Mouse (Mus musculus): ENCODE measurements around the gene Prrt1. TPM values are rescaled to one million over a fixed set of nuclear protein-coding genes. Genes with fewer than 3 reads are reported as not detected.

Gene Prrt1
- polyA plus RNA-seq, 1 experiment from 2014 or later, result 0.31 TPM

DNA sequence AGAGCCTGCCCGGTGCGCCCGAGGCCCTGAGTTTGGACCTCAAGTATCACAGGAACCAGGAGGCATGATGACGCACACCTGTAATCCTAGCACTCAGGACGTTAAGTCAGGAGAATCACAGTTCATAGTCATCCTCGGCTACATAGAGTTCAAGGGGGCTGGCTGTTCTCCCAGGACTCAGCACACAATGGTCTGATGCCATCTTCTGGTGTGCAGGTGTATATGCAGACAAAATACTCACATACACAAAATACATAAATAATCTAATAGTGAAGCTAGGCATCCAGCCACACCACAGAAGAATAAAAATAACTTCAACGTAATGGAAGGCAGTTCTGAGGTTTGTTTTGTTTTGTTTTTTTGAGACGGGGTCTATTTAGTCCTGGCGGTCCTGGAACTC, 6.2 kb upstream of the Prrt1 start:
- H3K4me1 ChIP-seq (ENCODE audit: control insufficient read depth, insufficient read depth, low read length), result peaks cover 9% of the 10 kb centered on the region; the same call in 1 of the 2 replicates
- peaks cover 14% of the 10 kb centered on the region; the same call in 1 of the 2 replicates for H3K36me3 ChIP-seq (ENCODE audit: control insufficient read depth, insufficient read depth, low read length)
- no peaks in the 10 kb centered on the region for H3K9me3 ChIP-seq (replicated peaks; ENCODE audit: control insufficient read depth, low read length)
- 79% methylated on average over 9 of the region's 9 CpGs for WGBS
- no peak overlapping the region for H3K4me3 ChIP-seq (replicated peaks; ENCODE audit: low read length)
- no peaks in the 10 kb centered on the region for H3K27me3 ChIP-seq (ENCODE audit: control insufficient read depth, insufficient read depth, low read length)
- no peak overlapping the region for H3K9ac ChIP-seq (ENCODE audit: low read length)
- no peak overlapping the region for H3K4me2 ChIP-seq (ENCODE audit: low read depth, low read length)
- no peak overlapping the region for H3K27ac ChIP-seq (ENCODE audit: low read length)
- no peak for ATAC-seq (ENCODE audit: insufficient read depth, low FRiP score)

DNA sequence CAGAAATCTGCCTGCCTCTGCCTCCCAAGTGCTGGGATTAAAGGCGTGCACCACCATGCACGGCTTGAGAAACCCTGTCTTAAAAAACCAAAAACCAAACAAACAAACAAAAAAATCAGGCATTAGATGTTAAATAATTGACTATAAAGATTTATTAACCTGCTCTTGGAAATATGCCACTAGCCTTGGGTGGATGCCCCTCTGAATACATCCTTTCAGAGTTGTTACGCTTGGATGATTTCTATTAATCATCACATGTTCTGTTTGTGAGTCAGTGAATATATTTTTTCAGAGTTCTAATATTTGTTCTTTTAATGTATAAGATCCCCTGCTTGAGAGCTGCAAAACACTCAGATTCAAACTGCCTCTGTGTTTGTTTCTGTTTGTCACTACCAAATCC, 4.4 kb upstream of the Prrt1 start:
- Histone ChIP-seq H3K27me3 (ENCODE audit: control insufficient read depth, insufficient read depth, low read length) (peaks cover 4% of the 10 kb centered on the region; the same call in 1 of the 2 replicates), H3K4me3 (replicated peaks; ENCODE audit: low read length) (no peak overlapping the region), H3K4me1 (ENCODE audit: control insufficient read depth, insufficient read depth, low read length) (peaks cover 24% of the 10 kb centered on the region), H3K36me3 (ENCODE audit: control insufficient read depth, insufficient read depth, low read length) (peaks cover 7% of the 10 kb centered on the region; the same call in 1 of the 2 replicates), H3K9ac (ENCODE audit: low read length) (no peak overlapping the region), H3K4me2 (ENCODE audit: low read depth, low read length) (no peak overlapping the region), H3K9me3 (replicated peaks; ENCODE audit: control insufficient read depth, low read length) (no peaks in the 10 kb centered on the region), H3K27ac (ENCODE audit: low read length) (no peak overlapping the region)
- WGBS, result 82% methylated on average over 3 of the region's 3 CpGs
- ATAC-seq (ENCODE audit: insufficient read depth, low FRiP score), result no peak

DNA sequence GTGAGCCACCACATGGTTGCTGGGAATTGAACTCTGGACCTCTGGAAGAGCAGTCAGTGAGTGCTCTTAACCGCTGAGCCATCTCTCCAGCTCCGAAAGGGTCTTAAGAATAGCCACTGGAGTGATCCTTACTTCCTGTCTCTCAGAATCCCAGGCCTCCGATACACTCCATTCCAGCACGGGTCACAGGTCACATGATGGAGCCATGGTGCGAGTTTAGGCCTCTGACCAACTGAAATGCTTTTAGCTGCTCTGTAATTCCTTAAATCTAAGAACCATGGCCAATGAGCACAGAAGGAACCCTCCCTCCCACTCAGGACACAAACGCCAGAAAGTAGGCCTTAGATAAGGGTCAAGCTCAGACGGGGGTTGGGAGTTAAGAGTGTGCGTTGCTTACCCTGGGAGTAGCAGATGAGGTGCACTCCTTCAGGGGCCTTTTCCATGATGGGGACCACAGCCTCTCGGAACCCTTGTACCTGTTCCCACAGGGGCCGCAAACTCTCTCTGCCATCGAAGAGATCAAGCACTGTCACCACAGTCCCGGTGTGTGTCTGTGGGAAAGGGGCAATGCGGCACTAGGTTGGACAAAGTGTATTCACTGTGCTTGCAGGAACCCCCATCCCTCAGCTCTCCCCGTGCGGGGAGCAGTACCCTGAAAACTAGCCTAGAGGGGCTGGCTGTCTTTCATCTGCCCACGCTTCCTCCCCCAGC, 3.1 kb upstream of the Prrt1 start:
- Histone ChIP-seq H3K4me1 (ENCODE audit: control insufficient read depth, insufficient read depth, low read length) (peaks cover 35% of the 10 kb centered on the region), H3K27ac (ENCODE audit: low read length) (peak overlapping the region; percentile 99), H3K4me2 (ENCODE audit: low read depth, low read length) (peak overlapping the region; percentile 70), H3K36me3 (ENCODE audit: control insufficient read depth, insufficient read depth, low read length) (peaks cover 4% of the 10 kb centered on the region; the same call in 1 of the 2 replicates), H3K4me3 (replicated peaks; ENCODE audit: low read length) (peak overlapping the region; percentile 87), H3K9ac (ENCODE audit: low read length) (peak overlapping the region; percentile 91), H3K27me3 (ENCODE audit: control insufficient read depth, insufficient read depth, low read length) (peaks cover 16% of the 10 kb centered on the region), H3K9me3 (replicated peaks; ENCODE audit: control insufficient read depth, low read length) (no peaks in the 10 kb centered on the region)
- 51% methylated on average over 16 of the region's 16 CpGs for WGBS
- ATAC-seq (ENCODE audit: insufficient read depth, low FRiP score), result no peak

DNA sequence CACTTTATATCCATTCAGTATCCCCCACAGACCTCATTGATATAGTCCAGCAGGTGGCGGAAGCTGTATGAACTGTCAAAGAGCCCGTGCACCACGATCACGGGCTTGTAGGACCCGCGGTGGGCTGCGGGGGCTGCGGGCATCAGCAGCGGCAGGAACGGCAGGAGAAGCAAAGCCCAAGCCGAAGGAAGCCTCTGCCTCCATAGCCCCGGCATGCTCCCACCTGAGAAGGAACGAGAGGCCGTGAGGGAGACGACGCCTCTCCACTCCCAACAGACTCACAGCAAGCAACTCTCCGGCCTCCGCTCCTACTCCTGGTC, 2.6 kb upstream of the Prrt1 start:
- H3K4me2 ChIP-seq (ENCODE audit: low read depth, low read length), result peak overlapping the region; percentile 70
- H3K36me3 ChIP-seq (ENCODE audit: control insufficient read depth, insufficient read depth, low read length), result peaks cover 4% of the 10 kb centered on the region; the same call in 1 of the 2 replicates
- H3K27ac ChIP-seq (ENCODE audit: low read length), result peak overlapping the region; percentile 99
- WGBS, result under 1% methylated on average over 18 of the region's 18 CpGs
- peaks cover 40% of the 10 kb centered on the region for H3K4me1 ChIP-seq (ENCODE audit: control insufficient read depth, insufficient read depth, low read length)
- ATAC-seq (ENCODE audit: insufficient read depth, low FRiP score), result no peak
- no peaks in the 10 kb centered on the region for H3K9me3 ChIP-seq (replicated peaks; ENCODE audit: control insufficient read depth, low read length)
- peak overlapping the region; percentile 91 for H3K9ac ChIP-seq (ENCODE audit: low read length)
- peaks cover 21% of the 10 kb centered on the region for H3K27me3 ChIP-seq (ENCODE audit: control insufficient read depth, insufficient read depth, low read length)
- peak overlapping the region; percentile 87 for H3K4me3 ChIP-seq (replicated peaks; ENCODE audit: low read length)

DNA sequence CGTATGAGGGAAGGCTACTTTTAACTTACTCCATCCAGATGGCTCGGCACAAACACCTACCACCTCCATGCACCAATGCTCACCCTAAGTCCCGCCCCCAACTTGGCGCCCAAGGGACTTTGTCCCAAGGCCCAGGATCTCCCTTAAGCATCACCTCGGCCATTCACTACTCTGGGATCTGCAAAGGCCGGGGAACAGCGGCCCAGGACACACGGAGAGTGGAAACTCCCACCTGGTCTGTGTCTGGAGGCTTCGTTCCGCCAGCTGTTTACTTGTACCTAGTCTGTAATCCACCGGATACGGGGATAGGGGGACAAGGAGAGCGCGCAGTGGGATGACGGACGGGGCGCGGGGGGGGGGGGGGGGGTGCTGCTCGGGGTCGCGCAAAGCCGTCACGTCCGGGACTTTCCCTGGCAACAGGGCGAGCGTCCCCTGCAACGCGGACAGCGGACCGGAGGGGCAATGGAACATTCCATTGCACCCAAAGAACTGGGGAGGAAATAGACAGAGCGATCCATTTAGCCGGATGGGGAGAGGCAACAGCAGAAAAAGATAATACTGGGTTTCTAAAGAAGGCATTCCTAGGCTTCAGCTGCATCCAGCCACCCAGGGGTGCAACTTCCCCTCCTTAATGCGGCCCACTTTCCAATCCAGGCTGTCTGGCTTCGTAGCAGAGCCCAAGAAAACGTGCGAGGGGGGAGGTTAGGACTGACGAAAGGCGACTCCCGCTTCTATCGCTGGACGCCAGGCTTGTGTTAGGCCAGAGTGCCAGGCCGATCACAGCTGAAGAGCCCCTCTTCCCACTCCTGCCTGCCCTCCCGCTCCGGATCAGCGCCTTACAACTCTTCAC, 2.0 kb upstream of the Prrt1 start:
- H3K4me3 ChIP-seq (replicated peaks; ENCODE audit: low read length), result peak overlapping the region; percentile 87
- peaks cover 21% of the 10 kb centered on the region for H3K27me3 ChIP-seq (ENCODE audit: control insufficient read depth, insufficient read depth, low read length)
- peak overlapping the region; percentile 99 for H3K27ac ChIP-seq (ENCODE audit: low read length)
- ATAC-seq (ENCODE audit: insufficient read depth, low FRiP score), result peak; percentile 80
- peak overlapping the region; percentile 91 for H3K9ac ChIP-seq (ENCODE audit: low read length)
- H3K9me3 ChIP-seq (replicated peaks; ENCODE audit: control insufficient read depth, low read length), result no peaks in the 10 kb centered on the region
- H3K4me2 ChIP-seq (ENCODE audit: low read depth, low read length), result peak overlapping the region; percentile 70
- peaks cover 4% of the 10 kb centered on the region; the same call in 1 of the 2 replicates for H3K36me3 ChIP-seq (ENCODE audit: control insufficient read depth, insufficient read depth, low read length)
- WGBS, result under 1% methylated on average over 44 of the region's 45 CpGs
- peaks cover 46% of the 10 kb centered on the region for H3K4me1 ChIP-seq (ENCODE audit: control insufficient read depth, insufficient read depth, low read length)

DNA sequence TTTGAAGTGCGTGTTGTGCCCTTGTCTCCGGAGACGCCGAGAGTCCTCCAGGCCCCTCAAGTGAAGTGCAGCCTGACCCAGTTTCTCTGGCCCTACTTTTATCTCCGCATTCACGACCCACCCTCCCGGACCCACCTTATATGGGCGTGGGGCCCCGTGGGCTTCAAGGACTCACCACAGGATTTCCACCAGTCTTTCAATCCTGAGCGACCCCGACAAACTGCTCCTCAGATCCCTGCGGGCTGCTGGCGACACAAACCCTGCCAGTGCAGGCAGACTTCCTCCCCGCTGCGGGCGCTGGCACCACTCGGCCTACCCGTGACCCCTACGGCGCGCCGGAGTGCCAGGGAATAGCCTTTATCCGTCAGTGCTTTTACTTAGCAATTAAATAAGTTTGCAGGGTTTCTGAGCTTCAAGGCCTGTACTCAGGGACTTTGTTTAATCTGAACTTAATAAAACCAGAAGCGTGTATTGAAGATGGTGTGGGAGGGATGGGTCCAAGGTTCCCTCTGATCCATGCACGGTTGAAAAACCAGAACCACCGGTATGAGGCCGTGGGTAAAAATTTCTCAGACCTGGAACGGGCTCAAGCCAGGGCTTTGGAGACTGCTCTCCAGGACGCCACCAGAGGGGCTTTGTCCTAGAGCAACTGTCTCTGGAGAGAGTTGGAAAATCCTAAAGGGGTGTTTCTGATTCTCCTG, 1.2 kb upstream of the Prrt1 start, which contains the start of gene Ppt2:
Gene Ppt2, minus strand, starts transcription at position 568 of the 701 bp plus-strand sequence.
- WGBS, result 4% methylated on average over 29 of the region's 29 CpGs
- Histone ChIP-seq H3K4me3 (replicated peaks; ENCODE audit: low read length) (peak within 1 kb of the TSS; percentile 87), H3K4me1 (ENCODE audit: control insufficient read depth, insufficient read depth, low read length) (peaks cover 46% of the 10 kb centered on the region), H3K36me3 (ENCODE audit: control insufficient read depth, insufficient read depth, low read length) (no peaks in the 10 kb centered on the region), H3K9ac (ENCODE audit: low read length) (peak within 1 kb of the TSS; percentile 91), H3K9me3 (replicated peaks; ENCODE audit: control insufficient read depth, low read length) (no peaks in the 10 kb centered on the region), H3K4me2 (ENCODE audit: low read depth, low read length) (peak within 1 kb of the TSS; percentile 70), H3K27ac (ENCODE audit: low read length) (peak within 1 kb of the TSS; percentile 99), H3K27me3 (ENCODE audit: control insufficient read depth, insufficient read depth, low read length) (peaks cover 21% of the 10 kb centered on the region)
- peak; percentile 12 for ATAC-seq (ENCODE audit: insufficient read depth, low FRiP score)

DNA sequence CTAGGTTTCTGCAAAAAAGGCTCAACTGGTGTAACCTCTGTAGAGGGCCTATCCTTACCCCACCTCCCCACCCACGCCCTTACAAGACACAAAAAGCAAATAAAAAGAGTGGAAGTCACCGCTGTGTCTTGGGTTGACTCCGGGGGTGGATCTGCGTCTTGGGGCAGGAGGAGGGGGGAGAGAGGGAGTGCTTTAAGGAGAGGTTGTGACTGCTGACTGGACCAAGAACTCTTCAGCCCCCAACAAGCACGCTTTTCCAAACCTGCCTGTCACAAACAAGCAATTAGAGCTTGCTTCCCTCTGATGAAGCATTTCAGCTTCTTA, 727 bp upstream of the Prrt1 start:
- Histone ChIP-seq H3K27ac (ENCODE audit: low read length) (peak overlapping the region; percentile 99), H3K9ac (ENCODE audit: low read length) (peak overlapping the region; percentile 91), H3K27me3 (ENCODE audit: control insufficient read depth, insufficient read depth, low read length) (peaks cover 21% of the 10 kb centered on the region), H3K4me3 (replicated peaks; ENCODE audit: low read length) (peak overlapping the region; percentile 87), H3K4me1 (ENCODE audit: control insufficient read depth, insufficient read depth, low read length) (peaks cover 46% of the 10 kb centered on the region), H3K9me3 (replicated peaks; ENCODE audit: control insufficient read depth, low read length) (no peaks in the 10 kb centered on the region), H3K4me2 (ENCODE audit: low read depth, low read length) (peak overlapping the region; percentile 70), H3K36me3 (ENCODE audit: control insufficient read depth, insufficient read depth, low read length) (no peaks in the 10 kb centered on the region)
- no peak for ATAC-seq (ENCODE audit: insufficient read depth, low FRiP score)
- WGBS, result 22% methylated on average over 5 of the region's 5 CpGs

DNA sequence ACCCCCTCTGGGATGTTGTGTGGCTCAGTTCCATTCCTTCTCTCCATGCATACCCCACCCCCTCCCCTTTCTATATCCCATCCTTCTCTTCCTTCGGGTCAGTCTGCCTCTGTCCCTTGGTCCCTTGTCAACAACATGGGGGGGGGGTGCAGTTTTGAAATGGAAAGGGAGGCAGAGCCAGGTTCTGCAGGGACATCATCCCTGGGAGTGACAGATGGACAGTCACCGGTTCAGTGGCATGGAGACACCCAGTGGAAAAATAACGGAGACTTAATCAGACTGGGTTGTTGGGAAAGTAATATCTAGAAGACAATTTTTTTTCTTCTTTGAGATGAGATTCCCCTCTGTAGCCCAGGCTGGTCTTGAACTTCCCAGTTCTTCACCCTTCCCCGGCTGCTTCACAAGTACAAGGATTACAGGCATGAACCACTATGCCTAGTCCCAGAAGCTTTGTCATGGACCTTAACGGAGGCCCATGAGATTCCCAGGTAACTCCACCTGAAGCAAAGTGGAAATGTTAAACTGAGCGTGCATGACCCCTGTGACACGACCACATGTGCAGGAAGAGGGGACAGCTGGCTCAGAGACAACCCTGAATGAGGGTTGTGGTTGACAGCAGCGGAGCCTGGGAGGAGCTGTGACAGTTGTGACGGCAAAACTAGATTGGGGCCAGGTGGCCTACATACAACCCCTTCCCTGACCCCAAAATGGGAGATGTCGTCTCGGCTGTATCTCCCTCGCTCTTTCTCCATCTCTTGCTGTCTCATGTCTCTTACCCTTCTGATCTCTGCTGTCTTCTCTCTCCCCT, 667 bp downstream of the Prrt1 start:
- Histone ChIP-seq H3K27ac (ENCODE audit: low read length) (no peak overlapping the region), H3K4me3 (replicated peaks; ENCODE audit: low read length) (peak overlapping the region; percentile 30), H3K4me1 (ENCODE audit: control insufficient read depth, insufficient read depth, low read length) (peaks cover 46% of the 10 kb centered on the region), H3K4me2 (ENCODE audit: low read depth, low read length) (peak overlapping the region; percentile 70), H3K9ac (ENCODE audit: low read length) (peak overlapping the region; percentile 55; the same call in 1 of the 2 replicates), H3K9me3 (replicated peaks; ENCODE audit: control insufficient read depth, low read length) (no peaks in the 10 kb centered on the region), H3K27me3 (ENCODE audit: control insufficient read depth, insufficient read depth, low read length) (peaks cover 25% of the 10 kb centered on the region), H3K36me3 (ENCODE audit: control insufficient read depth, insufficient read depth, low read length) (no peaks in the 10 kb centered on the region)
- 28% methylated on average over 12 of the region's 12 CpGs for WGBS
- no peak for ATAC-seq (ENCODE audit: insufficient read depth, low FRiP score)
